19 mouse cellular contexts compared by ENCODE assay signal in the genomic region with DNA sequence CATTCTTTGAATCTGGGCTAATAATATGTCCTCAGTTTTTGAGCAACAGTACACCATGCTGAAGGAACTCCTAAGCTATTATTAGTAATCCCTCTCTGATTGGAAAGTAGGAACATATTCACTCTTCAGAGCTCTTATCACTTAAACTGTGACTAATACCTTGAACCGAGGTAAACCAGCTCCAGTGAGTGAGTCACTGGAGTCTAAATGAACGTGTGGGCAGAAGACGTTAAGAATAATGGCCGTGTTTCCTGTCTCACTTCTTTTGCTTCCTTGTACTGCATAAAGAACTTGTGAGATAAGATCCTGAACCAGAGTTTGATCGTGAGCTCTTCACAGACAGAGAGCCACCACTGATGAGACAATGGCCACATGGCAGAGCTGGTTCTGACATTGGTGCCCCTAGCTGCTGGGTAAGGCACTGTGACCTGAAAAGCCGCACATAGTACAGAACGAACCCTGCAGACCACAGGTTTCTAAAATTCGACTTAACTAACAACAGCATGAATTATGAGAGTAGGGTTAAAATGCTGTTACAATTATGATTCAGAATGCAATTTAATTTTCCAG. TPM values are rescaled to one million over a fixed set of nuclear protein-coding genes. Genes with fewer than 3 reads are reported as not detected.
DNase-seq lines count a peak whose midpoint lies in the region; ATAC-seq and TF ChIP-seq lines count a peak whose summit lies in the region.
"Had no signal": no experiment of that assay in that cellular context is flagged by ENCODE, and none has a peak within 500 bp of the region (broad histone marks: within the 10 kb centered on the region; RNA-seq: fewer than 3 reads in every experiment).

No protein-coding gene starts in this region.

- no peak for TF ChIP-seq POLR2A in CH12.LX (IDR thresholded peaks at IDR 0.05; ENCODE audit: low read depth, low read length)

- no peak overlapping the region for H3K4me3 ChIP-seq in heart, embryonic 13.5 days
- H3K4me3 ChIP-seq in heart, embryonic 11.5 days (ENCODE audit: low read depth, low read length): no peak overlapping the region
- no peak overlapping the region for H3K4me3 ChIP-seq in CH12.LX (replicated peaks in 1 of 3; ENCODE audit: low read depth in 2 of 3, low read length in 2 of 3, poor library complexity in 1 of 3)
- H3K4me3 ChIP-seq in intestine, embryonic 16.5 days (ENCODE audit: low read length): no peak overlapping the region
- H3K4me3 ChIP-seq: embryonic facial prominence, embryonic 12.5 days; hindbrain, embryonic 12.5 days; kidney, embryonic 15.5 days; left cerebral cortex, adult 2 months; midbrain, embryonic 12.5 days had no signal

- peaks cover 84% of the 10 kb centered on the region for H3K36me3 ChIP-seq in heart, embryonic 13.5 days
- H3K36me3 ChIP-seq in heart, embryonic 11.5 days (ENCODE audit: control insufficient read depth, insufficient read depth, low read length): peaks cover 5% of the 10 kb centered on the region; the same call in 1 of the 2 replicates
- H3K36me3 ChIP-seq in CH12.LX (replicated peaks in 1 of 2; ENCODE audit: control insufficient read depth in 1 of 2, insufficient read depth in 1 of 2, low read length in 1 of 2): peaks cover 4 to 31% of the 10 kb centered on the region in 2 experiments
- H3K36me3 ChIP-seq in intestine, embryonic 16.5 days (ENCODE audit: control insufficient read depth, insufficient read depth, low read length): no peaks in the 10 kb centered on the region; the same call in 1 of the 2 replicates

- peak overlapping the region; percentile 61 for H3K27ac ChIP-seq in heart, embryonic 13.5 days (replicated peaks)
- no peak overlapping the region for H3K27ac ChIP-seq in heart, embryonic 11.5 days (ENCODE audit: low read depth, low read length)
- no peak overlapping the region for H3K27ac ChIP-seq in CH12.LX (ENCODE audit: insufficient read depth, low read depth)
- H3K27ac ChIP-seq in intestine, embryonic 16.5 days (ENCODE audit: low read length): peak overlapping the region; percentile 57; the same call in 1 of the 2 replicates
- H3K27ac ChIP-seq: embryonic facial prominence, embryonic 12.5 days; hindbrain, embryonic 12.5 days; kidney, embryonic 15.5 days; left cerebral cortex, adult 2 months; midbrain, embryonic 12.5 days had no signal

- ATAC-seq in heart, embryonic 13.5 days (ENCODE audit: extremely low read depth, insufficient number of reproducible peaks, low FRiP score, low TSS enrichment): no peak
- no peak for ATAC-seq in heart, embryonic 11.5 days (replicated peaks; ENCODE audit: insufficient number of reproducible peaks, low FRiP score, low TSS enrichment)
- ATAC-seq in intestine, embryonic 16.5 days: peak; percentile 86

- peak; percentile 33 for DNase-seq in 3T3-L1 (ENCODE audit: low read depth, low spot score)
- peak; percentile 11 for DNase-seq in CH12.LX (ENCODE audit: extremely low read depth)
- no peak for DNase-seq in layer of hippocampus, postnatal 10 days (ENCODE audit: low spot score in 2 of 2)
- DNase-seq in c-Kit-positive CD71-positive TER-119-positive erythroid progenitor cells, embryonic 14.5 days (ENCODE audit: low spot score): no peak
- no peak for DNase-seq in right cerebral cortex, adult 2 months (ENCODE audit: low spot score in 2 of 2)
- DNase-seq: adrenal gland, postnatal 36 days; lung, adult 18-20 months; lung, postnatal 36 days; spleen, adult 18-20 months; thymus, postnatal 4 days had no signal

- WGBS in heart, embryonic 13.5 days: 49% methylated on average over 8 of the region's 8 CpGs
- WGBS in heart, embryonic 11.5 days (ENCODE audit: insufficient replicate concordance): 45% methylated on average over 8 of the region's 8 CpGs
- 68% methylated on average over 8 of the region's 8 CpGs for WGBS in intestine, embryonic 16.5 days

- no peak for TF ChIP-seq EP300 in CH12.LX (IDR thresholded peaks at IDR 0.05; ENCODE audit: low read length)

- dilution Hi-C loops in CH12.LX (cut with MboI; ENCODE audit: extremely low pct_ligation_motif_present, extremely low pct_unique_long_range_greater_than_20kb, low sequenced_read_pairs): no loop called here

- in situ Hi-C loops in CH12.LX (cut with MboI; ENCODE audit: low pct_ligation_motif_present, low pct_unique_long_range_greater_than_20kb, low sequenced_read_pairs): no loop called here

- peaks cover 12% of the 10 kb centered on the region for H3K4me1 ChIP-seq in heart, embryonic 13.5 days
- H3K4me1 ChIP-seq in heart, embryonic 11.5 days (ENCODE audit: control insufficient read depth, insufficient read depth, low read length): no peaks in the 10 kb centered on the region
- 0 out of 4 replicates have a peak, but pooled peaks cover 0 to 5% of the 10 kb centered on the region in 2 experiments for H3K4me1 ChIP-seq in CH12.LX (ENCODE audit: control insufficient read depth in 1 of 2, insufficient read depth in 2 of 2)
- no peaks in the 10 kb centered on the region for H3K4me1 ChIP-seq in intestine, embryonic 16.5 days (ENCODE audit: control insufficient read depth, insufficient read depth, low read length)
- H3K4me1 ChIP-seq: embryonic facial prominence, embryonic 12.5 days; kidney, embryonic 15.5 days had no signal

- no peak overlapping the region for H3K9ac ChIP-seq in heart, embryonic 13.5 days
- no peak overlapping the region for H3K9ac ChIP-seq in heart, embryonic 11.5 days (ENCODE audit: low read depth, low read length)
- H3K9ac ChIP-seq in CH12.LX (ENCODE audit: insufficient read depth, low read depth): no peak overlapping the region
- H3K9ac ChIP-seq in intestine, embryonic 16.5 days (ENCODE audit: low read depth, low read length): no peak overlapping the region
- H3K9ac ChIP-seq: embryonic facial prominence, embryonic 12.5 days; hindbrain, embryonic 12.5 days; kidney, embryonic 15.5 days; midbrain, embryonic 12.5 days had no signal

- H3K79me2 ChIP-seq in CH12.LX (replicated peaks; ENCODE audit: control insufficient read depth, extremely low read depth, insufficient read depth, poor library complexity, severe bottlenecking): no peaks in the 10 kb centered on the region

- TF ChIP-seq CTCF in CH12.LX (conservative IDR thresholded peaks at IDR 0.05 in 1 of 2, IDR thresholded peaks at IDR 0.05 in 1 of 2; ENCODE audit: low read depth in 2 of 2, low read length in 2 of 2): peak in 1 of 2 experiments; percentile 9; a peak in 1 of 4 replicates

- TF ChIP-seq RAD21 in CH12.LX (IDR thresholded peaks at IDR 0.05; ENCODE audit: low read depth, low read length): no peak

- H3K27me3 ChIP-seq in heart, embryonic 13.5 days (replicated peaks): no peaks in the 10 kb centered on the region
- no peaks in the 10 kb centered on the region for H3K27me3 ChIP-seq in heart, embryonic 11.5 days (ENCODE audit: control insufficient read depth, insufficient read depth, low read length)
- no peaks in the 10 kb centered on the region for H3K27me3 ChIP-seq in CH12.LX (replicated peaks)
- no peaks in the 10 kb centered on the region for H3K27me3 ChIP-seq in intestine, embryonic 16.5 days (replicated peaks; ENCODE audit: control insufficient read depth, insufficient read depth, low read length)
- H3K27me3 ChIP-seq: embryonic facial prominence, embryonic 12.5 days; hindbrain, embryonic 12.5 days; kidney, embryonic 15.5 days; midbrain, embryonic 12.5 days had no signal

- 0 out of 2 replicates have a peak overlapping the region, but pooled peaks have one; percentile 4 for H3K4me2 ChIP-seq in heart, embryonic 13.5 days
- no peak overlapping the region for H3K4me2 ChIP-seq in heart, embryonic 11.5 days
- no peak overlapping the region for H3K4me2 ChIP-seq in CH12.LX (ENCODE audit: insufficient read depth, low read depth, poor library complexity, severe bottlenecking)
- H3K4me2 ChIP-seq in intestine, embryonic 16.5 days (ENCODE audit: low read depth, low read length): no peak overlapping the region
- H3K4me2 ChIP-seq: embryonic facial prominence, embryonic 12.5 days; hindbrain, embryonic 12.5 days; kidney, embryonic 15.5 days; midbrain, embryonic 12.5 days had no signal

- no peaks in the 10 kb centered on the region for H3K9me3 ChIP-seq in heart, embryonic 13.5 days
- no peaks in the 10 kb centered on the region for H3K9me3 ChIP-seq in heart, embryonic 11.5 days (replicated peaks; ENCODE audit: control insufficient read depth, low read length)
- no peaks in the 10 kb centered on the region for H3K9me3 ChIP-seq in CH12.LX (replicated peaks; ENCODE audit: low read length)
- no peaks in the 10 kb centered on the region for H3K9me3 ChIP-seq in intestine, embryonic 16.5 days (ENCODE audit: control insufficient read depth, low read length)
- H3K9me3 ChIP-seq: embryonic facial prominence, embryonic 12.5 days; hindbrain, embryonic 12.5 days; kidney, embryonic 15.5 days; midbrain, embryonic 12.5 days had no signal

RNA-seq across cellular contexts. Expression of a gene that starts 20.5 kb away (rescaled TPM):
- 3.3 and 4.6 TPM in 2 replicates for polyA plus RNA-seq in heart, embryonic 13.5 days (2015; fragmentation: Nextera tagmentation; extraction: Ambion mirVana)
- polyA plus RNA-seq in heart, embryonic 11.5 days (2014; fragmentation: Nextera tagmentation; extraction: Ambion mirVana): 3.0 and 3.6 TPM in 2 replicates
- 4.3 and 5.0 TPM in 2 replicates for total RNA-seq in CH12.LX (2012; rRNA removed)
- 0.32 and 1.00 TPM in 2 replicates for total RNA-seq in CH12.LX (2014; rRNA removed)
- 0.63 and 0.81 TPM in 2 replicates for polyA plus RNA-seq in CH12.LX (2012; ENCODE audit: insufficient read length, low read depth)
- 44.7 and 46.7 TPM in 2 replicates for polyA plus RNA-seq in intestine, embryonic 16.5 days (2015; fragmentation: Nextera tagmentation; extraction: Ambion mirVana)
- total RNA-seq in layer of hippocampus, postnatal 10 days (2021): 1 to 10 TPM; 3.0 to 3.2 TPM

RNA-seq across cellular contexts. Expression of a gene that starts 47.0 kb away (rescaled TPM):
- not detected in 2 replicates for polyA plus RNA-seq in heart, embryonic 13.5 days (2015; fragmentation: Nextera tagmentation; extraction: Ambion mirVana)
- polyA plus RNA-seq in heart, embryonic 11.5 days (2014; fragmentation: Nextera tagmentation; extraction: Ambion mirVana): not detected in 2 replicates
- total RNA-seq in CH12.LX (2012; rRNA removed) (not detected in 2 replicates), CH12.LX (2014; rRNA removed) (not detected in 2 replicates)
- polyA plus RNA-seq in CH12.LX (2012; ENCODE audit: insufficient read length, low read depth): not detected in 2 replicates
- polyA plus RNA-seq in intestine, embryonic 16.5 days (2015; fragmentation: Nextera tagmentation; extraction: Ambion mirVana): not detected in 2 replicates
- total RNA-seq in layer of hippocampus, postnatal 10 days (2021): not detected
- total RNA-seq: adrenal gland, postnatal 36 days; layer of hippocampus, adult 18-20 months; left cerebral cortex, adult 2 months had no signal
- polyA plus RNA-seq: kidney, embryonic 15.5 days; midbrain, embryonic 12.5 days had no signal

RNA-seq across cellular contexts. Expression of a gene that starts 51.2 kb away (rescaled TPM):
- polyA plus RNA-seq in heart, embryonic 13.5 days (2015; fragmentation: Nextera tagmentation; extraction: Ambion mirVana): 25.6 and 32.2 TPM in 2 replicates
- polyA plus RNA-seq in heart, embryonic 11.5 days (2014; fragmentation: Nextera tagmentation; extraction: Ambion mirVana): 32.5 and 36.0 TPM in 2 replicates
- 10.1 and 11.7 TPM in 2 replicates for total RNA-seq in CH12.LX (2012; rRNA removed)
- total RNA-seq in CH12.LX (2014; rRNA removed): 1.1 and 2.9 TPM in 2 replicates
- polyA plus RNA-seq in CH12.LX (2012; ENCODE audit: insufficient read length, low read depth): 3.6 and 3.8 TPM in 2 replicates
- polyA plus RNA-seq in intestine, embryonic 16.5 days (2015; fragmentation: Nextera tagmentation; extraction: Ambion mirVana): 21.8 and 24.5 TPM in 2 replicates
- 10 to 100 TPM; 48.2 to 49.6 TPM for total RNA-seq in layer of hippocampus, postnatal 10 days (2021)

RNA-seq across cellular contexts. Expression of a gene that starts 53.3 kb away (rescaled TPM):
- 6.4 and 6.6 TPM in 2 replicates for polyA plus RNA-seq in heart, embryonic 13.5 days (2015; fragmentation: Nextera tagmentation; extraction: Ambion mirVana)
- polyA plus RNA-seq in heart, embryonic 11.5 days (2014; fragmentation: Nextera tagmentation; extraction: Ambion mirVana): 10.8 and 12.4 TPM in 2 replicates
- 3.3 and 3.7 TPM in 2 replicates for total RNA-seq in CH12.LX (2012; rRNA removed)
- 6.3 and 6.8 TPM in 2 replicates for total RNA-seq in CH12.LX (2014; rRNA removed)
- 9.5 and 10.2 TPM in 2 replicates for polyA plus RNA-seq in CH12.LX (2012; ENCODE audit: insufficient read length, low read depth)
- 4.5 and 4.9 TPM in 2 replicates for polyA plus RNA-seq in intestine, embryonic 16.5 days (2015; fragmentation: Nextera tagmentation; extraction: Ambion mirVana)
- total RNA-seq in layer of hippocampus, postnatal 10 days (2021): 10 to 100 TPM; 13.5 to 16.1 TPM

Comparison
In these comparisons a context has a peak if more than half of its experiments do, and no peak if none do; other contexts are left out.
1. H3K27ac ChIP-seq: peak in heart, embryonic 13.5 days (single experiment) and intestine, embryonic 16.5 days (single experiment); none in heart, embryonic 11.5 days (single experiment) and CH12.LX (single experiment).
2. DNase-seq: peak in 3T3-L1 (single experiment) and CH12.LX (single experiment); none in layer of hippocampus, postnatal 10 days (0 of 2), c-Kit-positive CD71-positive TER-119-positive erythroid progenitor cells, embryonic 14.5 days (single experiment) and right cerebral cortex, adult 2 months (0 of 2).